Mouse (Mus musculus) spleen, adult 12 weeks (tissue): ENCODE results near the gene Snd1.
"Not testable (repeated sequence)": the region's sequence is repeated elsewhere in the genome, so short reads cannot be mapped to it uniquely, and the experiment has no call there.

Experiments used
- DNase-seq: peaks from one replicate; pipeline ENCODE4 v3.0.0; 2022; ENCODE audit warnings: low spot score

Gene Snd1

DNA sequence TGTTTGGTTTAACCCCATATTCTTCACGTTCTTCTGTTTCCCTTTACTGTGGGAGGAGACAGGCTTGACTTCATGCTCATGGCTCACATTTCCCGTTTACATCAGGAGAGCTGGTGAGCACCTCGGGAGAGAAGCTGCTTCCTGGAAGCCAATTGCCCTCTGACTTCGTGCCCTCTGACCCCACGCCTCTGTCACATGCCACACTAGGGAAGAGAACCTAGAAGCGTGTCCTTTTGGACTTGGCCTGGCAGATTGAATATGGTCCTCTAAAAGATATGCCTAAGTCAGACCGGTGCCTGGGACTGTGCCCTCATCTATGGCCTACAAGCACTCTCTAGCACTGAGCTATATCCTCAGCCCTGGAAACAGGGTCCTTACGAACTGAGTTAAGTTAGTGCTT, 430.4 kb downstream of the Snd1 start:
- DNase-seq, result no peak

DNA sequence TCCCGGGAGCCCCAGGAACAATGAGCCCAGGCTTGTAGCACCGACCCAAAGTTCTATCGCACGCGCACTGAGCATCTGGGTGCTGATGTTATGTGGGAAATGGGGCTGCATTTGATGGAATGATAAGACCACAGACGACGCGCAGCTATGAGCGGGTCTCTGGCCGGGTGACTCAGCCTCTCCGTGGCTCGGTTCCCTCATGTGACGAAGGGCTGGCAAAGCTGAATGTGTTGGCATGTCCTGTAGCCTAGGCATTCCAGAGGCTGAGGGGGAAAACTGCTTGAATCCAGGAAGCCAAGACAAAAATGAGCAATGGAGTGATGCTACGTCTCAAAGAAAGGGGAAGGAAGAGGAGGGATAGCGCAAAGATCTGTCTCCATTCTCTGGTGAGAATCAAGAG, 434.9 kb downstream of the Snd1 start:
- no peak for DNase-seq

DNA sequence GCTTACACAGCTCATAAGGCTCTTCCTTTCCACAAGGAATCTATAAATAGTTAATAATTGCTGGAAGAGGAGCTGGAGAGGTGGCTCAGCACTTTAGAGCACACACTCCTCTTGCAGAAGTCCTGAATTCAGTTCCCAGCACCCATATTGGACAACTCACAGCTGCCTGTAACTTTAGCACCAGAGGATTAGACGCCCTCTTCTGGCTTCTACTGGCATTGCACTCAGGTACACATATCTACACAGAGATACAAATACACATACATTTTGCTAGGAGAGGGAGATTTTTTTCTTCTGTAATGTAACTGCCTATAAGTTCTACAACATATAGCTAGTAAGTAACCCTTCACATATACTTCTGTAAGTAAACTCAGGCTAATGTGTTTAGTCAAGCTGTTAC, 440.0 kb downstream of the Snd1 start:
- DNase-seq, result no peak

DNA sequence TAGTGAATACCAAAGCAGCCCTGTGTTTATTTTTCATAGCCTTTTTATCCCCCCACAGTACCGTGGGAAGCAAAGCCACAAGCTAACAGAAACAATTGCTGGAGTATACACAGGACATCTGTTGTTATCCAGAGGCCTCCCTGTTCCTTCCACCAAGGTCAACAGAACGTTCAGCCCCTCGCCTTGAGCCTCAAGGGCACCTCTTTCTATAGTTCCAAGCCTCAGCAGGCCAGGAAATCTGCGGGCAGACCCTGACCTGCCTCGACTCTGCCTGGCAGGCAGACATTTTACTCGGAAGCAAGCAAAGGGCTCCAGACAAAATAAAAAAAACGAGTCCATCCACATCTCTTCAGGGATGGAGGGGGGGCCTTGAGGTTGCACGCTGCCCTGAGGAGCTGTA, 441.7 kb downstream of the Snd1 start:
- DNase-seq, result no peak

DNA sequence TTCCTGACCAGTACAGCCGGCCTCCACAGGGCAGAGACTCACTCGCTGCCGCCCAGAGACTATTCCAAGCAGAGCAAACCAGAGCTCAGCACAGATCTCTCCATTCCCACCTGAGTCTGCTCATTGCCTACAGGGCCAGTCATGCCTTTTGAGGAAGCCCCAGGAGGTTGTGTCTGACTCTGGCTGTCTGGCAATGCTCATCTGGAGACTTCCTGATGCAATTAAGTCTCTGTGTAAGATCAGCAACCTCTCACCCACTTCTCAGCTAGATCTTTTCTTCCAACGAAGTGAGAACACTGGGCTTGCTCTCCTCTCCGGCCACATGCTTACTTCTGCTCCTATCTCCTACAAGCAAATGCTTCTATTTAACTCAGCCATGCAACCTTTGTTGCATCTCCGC, 444.4 kb downstream of the Snd1 start:
- DNase-seq, result no peak

DNA sequence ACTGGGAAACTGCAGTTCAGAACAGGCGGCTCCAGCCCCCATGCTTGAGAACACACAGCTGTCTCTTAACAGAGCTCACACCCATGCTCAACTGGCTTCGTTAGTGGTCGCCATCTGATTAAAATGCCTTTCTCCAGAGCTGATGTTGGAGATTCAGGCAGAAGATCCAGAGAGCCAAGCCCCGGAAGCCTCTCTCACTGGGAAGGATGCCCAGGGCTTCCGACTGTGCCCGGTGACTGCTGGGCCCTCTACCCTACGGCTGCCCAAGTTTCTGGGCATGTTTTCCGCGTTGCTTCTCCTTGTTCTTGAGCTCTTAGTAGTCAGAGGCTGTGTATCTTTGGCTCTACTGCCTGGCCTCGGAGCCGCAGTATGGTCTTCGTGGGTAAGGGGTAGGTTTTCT, 447.4 kb downstream of the Snd1 start:
- DNase-seq, result no peak

DNA sequence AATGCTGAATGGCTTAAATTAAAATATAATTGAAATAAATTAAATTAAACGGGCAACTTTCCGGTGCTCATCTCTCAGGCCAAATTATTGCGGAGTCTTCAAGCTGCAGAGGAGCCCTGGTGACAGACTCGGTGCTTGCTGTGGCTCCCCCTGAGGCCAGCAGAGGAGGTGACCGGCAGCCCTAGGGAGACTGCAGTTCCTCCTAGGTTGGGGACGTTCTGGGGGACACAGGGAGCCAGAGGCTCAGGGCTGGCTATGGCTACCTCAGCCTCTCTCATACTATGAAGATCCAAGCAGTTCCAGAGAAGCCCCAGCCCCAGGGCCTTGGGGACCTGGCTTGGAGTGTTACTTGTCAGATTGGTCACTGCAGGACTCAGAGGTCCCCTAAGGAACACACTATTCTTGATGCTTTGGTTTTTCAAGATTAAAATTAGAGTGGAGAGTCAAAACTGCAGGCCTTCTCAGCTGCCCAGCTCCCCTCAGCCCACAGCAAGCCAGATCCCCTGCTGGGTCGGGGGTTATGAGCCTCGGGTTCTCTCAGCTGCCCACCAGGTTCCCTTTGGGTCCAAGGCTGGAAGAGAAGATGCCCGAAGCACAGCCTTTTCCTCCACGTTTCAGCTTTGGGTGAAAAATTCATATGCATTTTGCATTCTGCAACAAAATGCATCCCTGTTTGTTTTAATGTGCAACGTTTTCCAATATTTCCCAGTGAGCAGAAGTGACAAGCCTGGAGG, 448.3 kb downstream of the Snd1 start:
- no peak for DNase-seq

DNA sequence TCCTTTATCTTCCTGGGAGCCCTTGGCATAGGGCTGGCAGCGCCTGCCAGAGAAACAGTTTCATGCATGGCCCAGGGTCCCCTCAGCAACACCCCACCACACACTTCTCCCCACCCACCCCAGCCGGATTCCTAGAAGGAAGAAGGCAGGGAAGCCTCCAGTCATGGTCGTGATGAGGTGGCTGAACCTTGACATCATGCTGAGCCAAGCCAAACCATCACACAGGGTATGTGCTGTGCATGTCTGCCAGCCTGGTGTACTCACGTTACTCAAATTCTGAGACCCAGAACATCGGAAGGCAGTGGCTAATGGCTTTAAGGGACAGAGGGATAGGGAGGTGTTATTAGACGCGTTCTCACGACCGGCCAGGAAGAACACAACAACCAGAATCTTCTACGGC, 448.9 kb downstream of the Snd1 start:
- no peak for DNase-seq

DNA sequence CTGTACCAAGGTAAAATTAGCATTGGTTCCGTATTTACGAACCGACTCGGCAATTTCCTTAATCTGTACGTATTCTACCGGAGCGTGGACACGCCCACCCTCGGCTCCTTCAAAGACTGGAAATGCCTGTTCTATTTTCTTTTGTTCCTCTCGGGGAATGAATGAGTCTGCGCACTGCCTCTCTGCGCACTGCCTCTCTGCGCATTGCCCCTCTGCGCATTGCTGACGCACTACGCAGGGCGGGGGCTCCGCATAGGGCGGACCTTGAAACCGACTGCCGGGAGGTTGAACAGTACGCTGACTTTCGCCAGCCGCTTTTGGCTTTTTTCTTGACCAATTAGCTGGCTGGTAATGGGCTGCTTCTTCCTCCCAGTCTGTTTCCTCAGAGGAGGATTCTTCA, 453.0 kb downstream of the Snd1 start:
- DNase-seq, result not testable (repeated sequence)

DNA sequence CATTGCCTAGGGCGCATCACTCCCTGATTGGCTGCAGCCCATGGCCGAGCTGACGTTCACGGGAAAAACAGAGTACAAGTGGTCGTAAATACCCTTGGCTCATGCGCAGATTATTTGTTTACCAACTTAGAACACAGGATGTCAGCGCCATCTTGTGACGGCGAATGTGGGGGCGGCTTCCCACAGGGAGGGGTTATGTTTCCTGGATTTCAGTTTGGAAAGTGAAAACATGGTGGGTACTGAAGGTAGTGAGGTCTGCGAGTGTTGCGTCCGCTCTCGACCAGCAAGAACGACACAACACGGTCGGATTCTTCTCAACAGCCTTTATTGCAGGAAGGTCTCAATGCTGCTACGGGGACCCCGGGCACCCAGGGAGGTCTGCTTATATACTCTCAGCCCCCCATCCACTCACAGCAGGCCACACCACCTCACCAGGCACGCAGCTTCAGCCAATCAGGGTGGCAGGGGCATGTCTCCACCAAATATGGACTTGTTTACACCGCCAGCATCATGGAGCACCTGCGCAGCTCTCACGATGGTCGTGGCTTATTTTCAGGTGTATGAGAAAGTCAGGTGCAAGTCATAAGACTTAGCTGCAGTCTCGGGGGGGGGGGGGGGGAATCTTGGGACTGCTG, 454.3 kb downstream of the Snd1 start:
- not testable (repeated sequence) for DNase-seq

DNA sequence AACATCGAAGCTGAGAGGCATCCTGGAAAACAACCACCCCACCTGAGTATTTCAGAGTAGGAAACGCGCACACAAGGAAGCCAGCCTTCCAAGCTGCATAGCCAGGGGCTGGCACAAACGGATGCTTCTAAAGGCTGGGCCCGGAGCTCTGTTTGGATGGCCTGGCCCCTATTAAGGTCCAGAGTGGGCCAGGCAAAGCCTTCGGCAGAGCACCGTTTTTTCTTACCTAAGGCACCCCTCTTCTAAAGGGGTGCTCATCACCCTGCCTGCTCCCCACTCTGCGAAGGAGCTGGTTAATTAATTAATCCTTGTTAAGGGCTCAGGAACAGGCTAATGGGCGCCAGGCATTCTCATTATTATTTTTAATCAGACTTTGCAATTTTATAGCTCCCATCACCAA, 456.3 kb downstream of the Snd1 start:
- no peak for DNase-seq

DNA sequence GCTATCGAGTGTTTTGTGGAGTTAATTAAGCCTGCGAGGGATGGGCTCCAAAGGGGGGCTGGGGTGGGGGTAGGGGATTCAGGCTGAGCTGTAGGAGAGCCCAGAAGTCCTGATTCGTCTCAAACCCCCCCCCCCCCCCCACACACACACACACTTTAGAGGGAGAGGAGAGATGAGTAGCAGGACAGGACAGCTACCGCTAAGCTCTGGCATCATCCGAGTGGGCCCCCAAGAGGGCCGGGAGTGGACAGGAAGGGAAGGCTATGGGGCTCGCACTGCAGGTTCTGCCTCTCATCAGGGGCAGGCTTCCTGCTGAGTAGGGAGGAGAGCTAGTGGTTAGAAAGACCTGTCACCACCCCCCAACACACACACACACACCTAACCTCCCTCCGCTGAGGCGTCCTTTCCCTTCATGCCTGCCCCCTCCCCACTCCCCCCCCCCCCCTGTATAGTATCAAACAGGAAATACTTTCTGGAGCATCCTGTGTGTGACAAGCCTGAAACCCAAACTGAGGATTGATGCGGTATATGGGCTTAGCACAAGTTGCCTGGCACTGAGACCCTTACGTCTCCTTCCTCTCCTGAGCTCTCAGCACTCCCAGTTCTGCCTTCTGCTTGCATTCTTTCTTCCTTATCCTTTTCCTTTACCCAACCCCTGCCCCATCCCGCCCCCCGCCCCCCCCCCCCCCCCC, 456.8 kb downstream of the Snd1 start:
- DNase-seq, result no peak

DNA sequence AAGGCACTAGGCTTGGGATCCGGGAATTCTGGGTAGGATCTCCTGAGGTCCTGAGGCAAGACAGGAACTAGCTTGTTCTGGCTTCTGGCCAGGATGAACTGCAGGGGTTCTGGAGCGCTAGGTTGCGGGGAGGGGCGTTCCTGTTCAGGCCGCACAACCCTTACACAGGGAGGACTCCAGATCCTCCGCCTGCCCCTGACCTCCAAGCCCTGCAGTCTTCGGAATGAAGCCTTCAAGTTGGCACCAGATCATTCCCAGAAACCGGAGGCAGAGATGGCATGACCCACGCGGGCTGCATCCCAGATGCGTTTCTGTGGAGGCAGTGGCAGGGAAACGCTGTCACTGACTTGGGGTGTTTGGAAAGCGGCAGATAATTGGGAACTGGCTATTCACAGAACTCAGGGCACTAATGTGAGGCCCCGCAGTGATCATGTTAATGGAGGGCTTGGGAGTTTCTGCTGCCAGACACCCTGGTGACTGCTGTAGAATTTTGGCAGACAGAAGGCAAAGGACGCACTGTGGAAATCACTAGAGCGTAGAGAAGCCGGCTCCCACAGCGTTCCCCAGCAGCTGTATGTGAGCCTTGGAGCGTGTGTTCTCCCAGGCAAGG, 457.5 kb downstream of the Snd1 start:
- no peak for DNase-seq

DNA sequence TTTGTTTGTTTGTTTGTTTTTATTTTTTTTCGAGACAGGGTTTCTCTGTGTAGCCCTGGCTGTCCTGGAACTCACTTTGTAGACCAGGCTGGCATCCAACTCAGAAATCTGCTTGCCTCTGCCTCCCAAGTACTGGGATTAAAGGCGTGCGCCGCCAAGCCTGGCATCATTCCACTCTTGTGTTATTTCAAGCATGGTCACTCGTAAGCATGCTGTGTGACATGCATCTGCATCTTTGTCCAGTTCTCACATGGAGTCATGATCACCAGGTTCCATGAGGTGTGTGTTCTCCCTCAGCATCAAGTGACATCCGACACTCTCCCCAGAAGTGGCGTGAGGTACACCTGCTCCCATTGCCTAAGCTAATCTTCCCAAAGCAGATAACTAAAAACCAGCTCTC, 460.8 kb downstream of the Snd1 start:
- DNase-seq, result no peak

DNA sequence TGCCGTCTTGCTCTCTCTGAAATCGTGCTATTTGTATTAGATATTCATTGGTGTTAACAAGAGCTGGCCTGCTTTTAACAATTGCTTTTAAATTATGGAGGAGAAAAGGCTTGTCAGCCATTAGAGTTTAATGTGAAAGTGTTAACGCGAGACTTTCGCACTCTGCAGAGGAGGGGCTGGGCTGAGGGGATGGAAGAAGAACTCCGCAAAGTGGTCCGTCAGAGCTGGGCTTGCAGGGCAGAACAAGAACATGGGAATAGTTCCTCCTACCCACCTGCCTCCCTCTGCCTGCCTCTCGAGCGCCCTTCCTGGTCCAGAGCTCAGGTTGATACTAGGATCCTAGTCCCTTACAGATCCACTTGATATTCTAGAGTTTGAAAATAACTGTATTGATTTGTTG, 472.3 kb downstream of the Snd1 start:
- DNase-seq, result no peak

DNA sequence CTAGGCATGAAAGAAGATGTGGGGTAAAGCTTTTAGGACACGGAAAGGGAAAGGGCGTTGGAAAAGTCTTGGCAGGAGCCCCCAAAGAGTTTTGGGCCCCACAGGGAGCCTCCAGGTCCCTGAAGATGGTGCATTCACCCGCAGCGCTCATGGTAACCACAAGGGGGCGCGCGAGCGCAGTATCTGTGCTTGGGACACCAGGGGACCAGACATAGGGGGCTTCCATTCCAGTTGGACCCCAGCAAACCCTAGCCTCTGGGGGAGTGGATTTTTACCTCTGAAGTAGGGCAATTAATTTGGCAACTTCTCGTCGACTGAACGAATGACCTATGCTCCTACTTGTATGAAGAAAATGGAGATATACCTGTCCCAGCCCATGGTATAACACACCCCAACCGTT, 474.3 kb downstream of the Snd1 start:
- peak; percentile 46 for DNase-seq

DNA sequence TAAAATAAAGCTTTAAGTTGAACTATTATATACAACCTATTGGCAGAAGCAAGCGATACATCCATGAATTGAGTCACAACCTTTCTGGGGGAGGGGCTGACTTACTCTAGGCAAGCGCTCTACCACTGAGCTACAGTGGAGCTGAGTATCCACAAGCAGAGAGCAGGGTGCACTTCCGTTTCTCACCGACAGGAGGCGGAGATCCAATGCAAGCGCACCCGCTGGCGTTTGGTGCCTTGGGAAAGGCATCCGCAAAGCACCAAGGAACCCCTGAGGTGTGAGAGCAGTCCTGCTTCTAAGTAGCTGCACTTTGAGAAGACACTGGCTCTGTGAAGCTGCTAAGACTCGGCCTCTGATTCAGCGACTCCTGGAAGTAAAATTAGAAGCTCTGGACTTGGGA, 480.6 kb downstream of the Snd1 start:
- peak; percentile 4 for DNase-seq

DNA sequence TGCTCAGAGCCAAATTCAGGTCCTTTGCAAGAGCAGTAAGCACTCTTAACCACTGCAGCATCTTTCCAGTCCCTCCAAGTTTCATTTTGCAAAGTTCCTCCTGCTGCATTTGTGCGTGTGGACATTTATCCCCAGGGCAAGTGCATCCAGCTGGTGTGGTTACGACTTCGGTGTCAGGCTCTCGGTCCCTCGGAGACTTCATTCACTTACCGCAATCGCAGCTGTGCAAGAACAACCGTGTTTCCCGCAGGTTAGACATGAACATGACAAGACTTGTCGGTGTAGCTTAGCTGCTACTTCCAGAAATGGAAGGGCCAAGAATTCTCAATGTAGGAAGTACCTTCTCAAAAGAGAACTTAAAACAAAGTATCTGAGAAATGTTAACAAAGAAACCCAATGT, 482.5 kb downstream of the Snd1 start:
- no peak for DNase-seq

DNA sequence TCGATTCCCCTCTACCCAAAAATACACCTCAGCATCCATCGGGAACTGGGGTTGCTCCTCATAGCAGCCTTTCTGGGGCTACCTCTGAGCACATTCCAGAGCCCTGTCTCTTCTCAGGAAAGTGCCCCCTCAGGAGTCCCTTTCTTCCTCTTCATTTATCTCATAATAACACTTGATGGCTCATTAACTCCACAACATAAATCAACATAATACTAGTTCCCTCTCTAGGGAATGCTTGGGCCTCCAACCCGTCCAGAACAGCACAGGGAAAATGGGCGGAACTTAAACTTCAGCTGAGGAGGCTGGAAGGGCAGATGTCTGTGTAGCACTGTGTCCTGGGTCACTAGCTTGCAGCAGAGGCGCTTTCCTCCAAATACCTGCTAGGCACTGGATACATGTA, 488.2 kb downstream of the Snd1 start:
- no peak for DNase-seq

DNA sequence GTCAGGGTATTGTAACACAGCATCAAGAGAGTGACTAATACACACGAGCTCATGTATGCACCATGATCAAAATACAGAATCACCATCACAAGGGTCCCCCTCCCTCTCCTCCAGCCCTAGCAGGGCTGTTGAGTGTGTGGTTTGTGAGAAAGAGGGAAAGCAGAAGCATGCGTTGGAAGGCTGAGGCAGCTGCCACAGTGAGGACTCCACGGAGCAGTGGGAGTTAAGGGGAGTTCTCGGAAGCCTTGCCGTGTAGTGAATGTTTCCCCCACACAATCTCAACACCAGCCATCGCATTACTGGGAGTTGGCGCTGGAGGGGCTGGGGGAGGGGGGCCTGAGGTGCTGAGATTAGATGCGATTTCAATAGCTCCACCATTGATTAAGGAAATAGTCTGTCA, 490.3 kb downstream of the Snd1 start:
- no peak for DNase-seq

DNA sequence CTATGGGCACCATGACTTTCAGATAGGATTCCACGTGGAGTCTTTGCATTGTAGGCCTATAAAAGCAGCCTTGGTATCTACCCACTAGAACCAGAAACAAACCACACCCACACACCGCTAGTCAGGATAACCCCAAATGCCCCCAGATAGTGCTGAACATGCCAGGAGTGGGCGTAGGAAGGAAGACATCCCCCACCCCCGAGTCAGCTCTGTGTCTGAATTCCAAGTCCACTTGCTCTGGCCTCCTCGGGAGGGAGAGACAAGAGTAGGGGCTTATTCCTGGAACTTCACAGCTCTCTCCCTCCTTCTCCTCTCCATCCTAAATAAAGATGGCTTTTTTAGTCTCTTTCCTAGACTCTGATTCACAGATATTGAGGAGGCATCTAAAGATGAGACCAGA, 494.7 kb downstream of the Snd1 start:
- no peak for DNase-seq

DNA sequence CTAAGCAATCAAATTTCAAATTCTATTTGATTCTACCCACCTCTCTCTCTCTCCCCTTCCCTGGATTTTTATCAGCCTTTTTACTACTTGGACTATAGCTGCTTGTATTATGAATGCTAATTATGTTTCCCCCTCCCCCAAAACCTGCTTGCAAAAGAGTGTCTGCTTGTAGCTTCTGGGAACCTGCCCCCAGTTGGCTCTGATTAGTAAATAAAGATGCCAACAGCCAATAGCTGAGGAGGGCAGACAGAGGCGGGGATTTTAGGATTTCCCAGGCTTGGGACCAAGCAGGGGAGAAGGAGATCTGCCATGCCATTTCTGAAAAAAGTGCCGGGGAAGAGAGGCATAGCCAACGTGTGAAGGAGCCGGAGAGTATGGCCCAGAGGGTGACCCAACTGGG, 495.8 kb downstream of the Snd1 start:
- DNase-seq, result no peak

DNA sequence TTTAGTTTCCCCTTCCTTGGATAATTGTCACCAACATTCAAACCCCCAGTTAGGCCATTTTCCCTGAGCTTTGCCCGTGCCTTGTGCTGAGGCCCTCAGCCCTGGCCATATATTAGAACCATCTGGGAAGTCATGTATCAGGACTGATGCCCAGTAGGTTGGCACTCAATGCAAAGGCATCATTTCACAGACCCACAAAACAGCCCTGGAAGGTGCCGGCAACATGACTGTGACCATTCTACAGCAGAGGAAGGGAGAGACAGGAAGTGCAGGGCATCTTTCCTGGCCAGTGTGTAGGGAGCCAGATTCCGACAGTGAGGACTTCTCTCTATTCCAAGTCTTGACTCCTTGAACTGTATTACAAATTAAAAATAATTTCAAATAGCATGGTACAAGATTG, 499.6 kb downstream of the Snd1 start:
- DNase-seq, result no peak
